Mouse (Mus musculus) olfactory bulb, adult 2 months (tissue): ENCODE measurements around the gene Ssr3.

Source experiments
- CTCF ChIP-seq: fragments of 200-500 bp; IDR thresholded peaks from 2 replicates; pipeline ENCODE4 v1.5.1; 2012; ENCODE audit warnings: low read depth, mild to moderate bottlenecking, low read length, moderate library complexity; ENCODE audit not compliant: insufficient read depth
- POLR2A ChIP-seq: fragments of 200-500 bp; IDR thresholded peaks from 2 replicates; pipeline ENCODE4 v1.6.1; 2012; ENCODE audit warnings: mild to moderate bottlenecking, low read depth, low read length, moderate library complexity; ENCODE audit not compliant: insufficient read depth

- TF ChIP-seq CTCF: no peak
- no peak for TF ChIP-seq POLR2A
Observed at GRCm38 (mm10) chr3:65363438-65363837, 29.0 kb downstream of the Ssr3 start.
